Mouse (Mus musculus): ENCODE measurements around the gene Rnf222. TPM values are rescaled to one million over a fixed set of nuclear protein-coding genes. Genes with fewer than 3 reads are reported as not detected.

Gene Rnf222
- polyA plus RNA-seq, 1 experiment, result not detected

- H3K4me1 ChIP-seq (ENCODE audit: control insufficient read depth), result peaks cover 71% of the 10 kb centered on the region
- TF ChIP-seq GATA1 (IDR thresholded peaks at IDR 0.05; ENCODE audit: low read length) (no peak), TAL1 (IDR thresholded peaks at IDR 0.05; ENCODE audit: low read length) (no peak)
Observed at GRCm38 (mm10) chr11:68897120-68897519, 8.8 kb downstream of the Rnf222 start.

GRCm38 (mm10) chr11:68897838-68898237 lies 9.5 kb downstream of the Rnf222 start:
- TF ChIP-seq GATA1 (IDR thresholded peaks at IDR 0.05; ENCODE audit: low read length) (no peak), TAL1 (IDR thresholded peaks at IDR 0.05; ENCODE audit: low read length) (no peak)
- no peak overlapping the region for H3K4me3 ChIP-seq (replicated peaks)
- peaks cover 3% of the 10 kb centered on the region for H3K27me3 ChIP-seq (ENCODE audit: control insufficient read depth)
- peaks cover 6% of the 10 kb centered on the region for H3K36me3 ChIP-seq (ENCODE audit: control insufficient read depth)
- no peaks in the 10 kb centered on the region for H3K9me3 ChIP-seq (ENCODE audit: control insufficient read depth, low read length)
- peaks cover 71% of the 10 kb centered on the region for H3K4me1 ChIP-seq (ENCODE audit: control insufficient read depth)

More at GRCm38 (mm10) chr11:68897120-68897519, 8.8 kb downstream of the Rnf222 start:
- H3K27me3 ChIP-seq (ENCODE audit: control insufficient read depth), result peaks cover 3% of the 10 kb centered on the region
- H3K9me3 ChIP-seq (ENCODE audit: control insufficient read depth, low read length), result no peaks in the 10 kb centered on the region
- H3K4me3 ChIP-seq (replicated peaks), result no peak overlapping the region
- no peaks in the 10 kb centered on the region for H3K36me3 ChIP-seq (ENCODE audit: control insufficient read depth)

- H3K27me3 ChIP-seq (ENCODE audit: control insufficient read depth), result peaks cover 3% of the 10 kb centered on the region
- H3K4me1 ChIP-seq (ENCODE audit: control insufficient read depth), result peaks cover 65% of the 10 kb centered on the region
- H3K4me3 ChIP-seq (replicated peaks), result no peak overlapping the region
- no peak for TF ChIP-seq TAL1 (IDR thresholded peaks at IDR 0.05; ENCODE audit: low read length)
- TF ChIP-seq GATA1 (IDR thresholded peaks at IDR 0.05; ENCODE audit: low read length), result no peak
- no peaks in the 10 kb centered on the region for H3K9me3 ChIP-seq (ENCODE audit: control insufficient read depth, low read length)
- peaks cover 16% of the 10 kb centered on the region for H3K36me3 ChIP-seq (ENCODE audit: control insufficient read depth)
Observed at GRCm38 (mm10) chr11:68898790-68899189, 10.4 kb downstream of the Rnf222 start.

- TF ChIP-seq GATA1 (IDR thresholded peaks at IDR 0.05; ENCODE audit: low read length), result no peak
- no peak for TF ChIP-seq TAL1 (IDR thresholded peaks at IDR 0.05; ENCODE audit: low read length)
- H3K27me3 ChIP-seq (ENCODE audit: control insufficient read depth), result peaks cover 3% of the 10 kb centered on the region
Observed at GRCm38 (mm10) chr11:68899815-68900214, 11.5 kb downstream of the Rnf222 start.

GRCm38 (mm10) chr11:68900519-68901350 lies 12.4 kb downstream of the Rnf222 start:
- Histone ChIP-seq H3K9me3 (ENCODE audit: control insufficient read depth, low read length) (no peaks in the 10 kb centered on the region), H3K36me3 (ENCODE audit: control insufficient read depth) (peaks cover 34% of the 10 kb centered on the region), H3K4me1 (ENCODE audit: control insufficient read depth) (peaks cover 56% of the 10 kb centered on the region)

More at GRCm38 (mm10) chr11:68899815-68900214, 11.5 kb downstream of the Rnf222 start:
- peaks cover 26% of the 10 kb centered on the region for H3K36me3 ChIP-seq (ENCODE audit: control insufficient read depth)
- H3K4me3 ChIP-seq (replicated peaks), result no peak overlapping the region
- no peaks in the 10 kb centered on the region for H3K9me3 ChIP-seq (ENCODE audit: control insufficient read depth, low read length)
- peaks cover 59% of the 10 kb centered on the region for H3K4me1 ChIP-seq (ENCODE audit: control insufficient read depth)

GRCm38 (mm10) chr11:68901351-68902046 lies 13.1 kb downstream of the Rnf222 start, which contains the start of gene Rpl26:
TSS of gene Rpl26 (plus strand) at chr11:68901583.
- peaks cover 3% of the 10 kb centered on the region for H3K27me3 ChIP-seq (ENCODE audit: control insufficient read depth)
- TF ChIP-seq GATA1 (IDR thresholded peaks at IDR 0.05; ENCODE audit: low read length) (no peak), TAL1 (IDR thresholded peaks at IDR 0.05; ENCODE audit: low read length) (no peak)
- peaks cover 51% of the 10 kb centered on the region for H3K4me1 ChIP-seq (ENCODE audit: control insufficient read depth)
- no peaks in the 10 kb centered on the region for H3K9me3 ChIP-seq (ENCODE audit: control insufficient read depth, low read length)
- H3K4me3 ChIP-seq (replicated peaks), result peak within 1 kb of the TSS; percentile 76
- H3K36me3 ChIP-seq (ENCODE audit: control insufficient read depth), result peaks cover 41% of the 10 kb centered on the region

More at GRCm38 (mm10) chr11:68900519-68901350, 12.4 kb downstream of the Rnf222 start:
- TF ChIP-seq TAL1 (IDR thresholded peaks at IDR 0.05; ENCODE audit: low read length) (no peak), GATA1 (IDR thresholded peaks at IDR 0.05; ENCODE audit: low read length) (no peak)
- H3K4me3 ChIP-seq (replicated peaks), result peak overlapping the region; percentile 76
- peaks cover 3% of the 10 kb centered on the region for H3K27me3 ChIP-seq (ENCODE audit: control insufficient read depth)

- Histone ChIP-seq H3K36me3 (ENCODE audit: control insufficient read depth) (peaks cover 46% of the 10 kb centered on the region), H3K27me3 (ENCODE audit: control insufficient read depth) (peaks cover 3% of the 10 kb centered on the region), H3K4me3 (replicated peaks) (peak overlapping the region; percentile 76), H3K4me1 (ENCODE audit: control insufficient read depth) (peaks cover 47% of the 10 kb centered on the region), H3K9me3 (ENCODE audit: control insufficient read depth, low read length) (no peaks in the 10 kb centered on the region)
- TF ChIP-seq GATA1 (IDR thresholded peaks at IDR 0.05; ENCODE audit: low read length) (no peak), TAL1 (IDR thresholded peaks at IDR 0.05; ENCODE audit: low read length) (no peak)
Observed at GRCm38 (mm10) chr11:68902047-68902364, 13.7 kb downstream of the Rnf222 start.

GRCm38 (mm10) chr11:68902367-68902766 lies 14.0 kb downstream of the Rnf222 start:
- Histone ChIP-seq H3K9me3 (ENCODE audit: control insufficient read depth, low read length) (no peaks in the 10 kb centered on the region), H3K4me3 (replicated peaks) (peak overlapping the region; percentile 76), H3K27me3 (ENCODE audit: control insufficient read depth) (peaks cover 3% of the 10 kb centered on the region), H3K36me3 (ENCODE audit: control insufficient read depth) (peaks cover 50% of the 10 kb centered on the region), H3K4me1 (ENCODE audit: control insufficient read depth) (peaks cover 46% of the 10 kb centered on the region)
- no peak for TF ChIP-seq TAL1 (IDR thresholded peaks at IDR 0.05; ENCODE audit: low read length)
- no peak for TF ChIP-seq GATA1 (IDR thresholded peaks at IDR 0.05; ENCODE audit: low read length)

GRCm38 (mm10) chr11:68902823-68903222 lies 14.5 kb downstream of the Rnf222 start:
- Histone ChIP-seq H3K4me1 (ENCODE audit: control insufficient read depth) (peaks cover 45% of the 10 kb centered on the region), H3K27me3 (ENCODE audit: control insufficient read depth) (peaks cover 3% of the 10 kb centered on the region), H3K9me3 (ENCODE audit: control insufficient read depth, low read length) (no peaks in the 10 kb centered on the region), H3K36me3 (ENCODE audit: control insufficient read depth) (peaks cover 52% of the 10 kb centered on the region), H3K4me3 (replicated peaks) (peak overlapping the region; percentile 76)
- TF ChIP-seq TAL1 (IDR thresholded peaks at IDR 0.05; ENCODE audit: low read length), result no peak
- TF ChIP-seq GATA1 (IDR thresholded peaks at IDR 0.05; ENCODE audit: low read length), result no peak

Measured in erythroblast, embryonic 14.5 days (primary cell).